Mouse (Mus musculus) liver, adult 2 months (tissue): ENCODE measurements around the gene Galk1.

Experiments
- CTCF ChIP-seq: fragments of 200-500 bp; IDR thresholded peaks from 2 replicates; pipeline ENCODE4 v1.5.1; 2011; ENCODE audit warnings: low read depth, low read length, control low read depth
- POLR2A ChIP-seq: fragments of 200-500 bp; IDR thresholded peaks from 2 replicates; pipeline ENCODE4 v1.6.1; 2011; ENCODE audit warnings: low read length, control low read depth; ENCODE audit not compliant: insufficient read depth; ENCODE audit errors: extremely low read depth

DNA sequence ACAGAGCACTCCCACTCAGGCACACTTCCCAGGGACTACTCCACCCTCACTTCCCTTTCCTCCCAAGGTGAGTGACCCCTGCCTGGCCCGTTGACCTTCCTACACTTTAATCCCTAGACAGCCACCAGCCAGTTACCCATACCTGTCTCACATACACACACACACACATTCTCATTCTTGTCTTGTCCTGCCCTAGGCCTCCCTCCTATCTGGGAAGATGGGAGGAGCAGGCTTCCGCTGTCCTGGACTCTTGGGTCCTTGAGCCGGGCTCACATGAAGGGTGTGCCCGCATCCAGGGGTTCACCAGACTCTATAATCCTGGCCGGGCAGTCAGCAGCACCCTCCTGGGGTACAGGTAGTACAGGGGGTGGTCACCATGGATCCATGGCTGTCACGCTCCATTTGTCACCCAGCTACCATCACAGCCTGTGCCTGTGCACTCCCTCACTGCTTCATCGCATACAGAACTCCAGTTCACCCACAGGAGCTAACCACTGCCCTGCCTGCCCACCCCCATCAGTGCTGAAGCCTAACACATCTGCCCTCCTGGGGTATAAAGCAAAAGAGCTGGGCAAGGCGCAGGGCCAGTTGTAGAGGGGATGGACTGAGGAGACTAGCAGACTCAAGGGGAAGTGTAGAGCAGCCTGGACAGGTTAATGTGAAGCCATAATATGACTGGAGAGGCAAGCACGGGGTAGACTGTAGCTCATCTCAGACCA lies 6.7 kb downstream of the Galk1 start:
- TF ChIP-seq POLR2A (no peak), CTCF (no peak)
